Comparison of ENCODE assay signal across 17 mouse cellular contexts in the genomic region with DNA sequence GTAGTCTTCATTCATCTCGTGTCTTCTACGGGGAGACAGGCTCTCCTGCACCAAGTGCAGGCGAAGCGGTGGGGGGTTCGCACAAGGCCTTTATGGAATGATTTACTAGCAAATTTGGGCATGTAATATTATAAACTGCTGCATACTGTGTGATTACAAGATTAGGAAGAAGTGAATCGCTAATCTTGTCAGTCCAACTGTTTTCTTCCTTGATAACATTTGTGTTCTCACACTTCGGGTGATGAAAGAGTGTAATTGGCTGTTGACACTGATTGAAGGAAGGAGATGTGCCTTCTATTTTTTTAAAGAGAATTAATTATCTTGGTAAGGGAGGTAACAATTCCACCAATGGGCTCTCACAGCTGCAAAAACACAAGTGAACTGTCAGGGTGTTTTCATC.
"Had no signal": no experiment of that assay in that cellular context is flagged by ENCODE, and none has a peak within 500 bp of the region (broad histone marks: within the 10 kb centered on the region; RNA-seq: fewer than 3 reads in every experiment).

No protein-coding gene starts in this region.

- DNase-seq: lung, adult 18-20 months; lung, embryonic 14.5 days; lung, postnatal 10 days; lung, postnatal 4 days; midbrain, embryonic 14.5 days; right cerebral cortex, adult 18-20 months; right cerebral cortex, postnatal 25 days; right cerebral cortex, postnatal 4 days; spleen, adult 18-20 months; thymus, adult 18-20 months; thymus, postnatal 14 days; thymus, postnatal 36 days had no signal

- H3K9ac ChIP-seq: lung, embryonic 14.5 days; midbrain, embryonic 12.5 days; neural tube, embryonic 12.5 days had no signal

- H3K36me3 ChIP-seq: midbrain, embryonic 10.5 days; midbrain, embryonic 12.5 days; neural tube, embryonic 12.5 days had no signal

- H3K9me3 ChIP-seq: midbrain, embryonic 10.5 days; midbrain, embryonic 12.5 days; neural tube, embryonic 12.5 days had no signal

- ATAC-seq: midbrain, embryonic 16.5 days had no signal

- H3K4me2 ChIP-seq: lung, embryonic 14.5 days; midbrain, embryonic 12.5 days; neural tube, embryonic 12.5 days had no signal

- H3K27ac ChIP-seq: midbrain, embryonic 10.5 days; midbrain, embryonic 12.5 days; neural tube, embryonic 12.5 days had no signal

- H3K27me3 ChIP-seq: midbrain, embryonic 12.5 days; neural tube, embryonic 12.5 days had no signal

- H3K4me3 ChIP-seq: midbrain, embryonic 10.5 days; midbrain, embryonic 12.5 days; myocyte; neural tube, embryonic 12.5 days had no signal
